Mouse (Mus musculus): ENCODE measurements around the gene Rpap2.

DNA sequence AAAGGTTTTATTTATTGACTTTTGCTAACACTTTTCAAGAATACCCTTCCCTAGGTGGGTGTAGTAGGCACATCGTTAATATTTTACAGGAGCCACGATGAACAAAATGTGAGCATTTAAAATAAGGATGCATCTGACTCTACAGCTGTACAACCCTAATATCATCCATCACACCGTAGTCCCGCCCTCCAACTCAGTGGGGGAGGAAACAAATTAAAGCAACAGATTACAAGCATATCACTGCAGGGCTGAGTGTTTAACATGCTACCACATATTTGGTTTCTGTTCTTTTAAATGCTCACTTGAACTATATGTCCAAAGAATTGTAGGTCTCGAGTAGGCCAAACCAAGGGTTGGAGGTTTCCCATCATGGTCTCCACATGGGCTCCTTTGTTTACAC is 90.0 kb downstream of the Rpap2 start:
- TF ChIP-seq POLR2A (IDR thresholded peaks at IDR 0.05; ENCODE audit: borderline replicate concordance, extremely low read depth, insufficient read depth, insufficient read length, poor library complexity, severe bottlenecking) (no peak), CTCF (IDR thresholded peaks at IDR 0.05; ENCODE audit: borderline replicate concordance, extremely low read depth, insufficient read depth, insufficient read length) (no peak)
